Mouse (Mus musculus): ENCODE results near the gene Zfp14.
A peak's percentile ranks its signal among the peaks of the same experiment; 100 is the strongest.

The Zfp14 gene

DNA sequence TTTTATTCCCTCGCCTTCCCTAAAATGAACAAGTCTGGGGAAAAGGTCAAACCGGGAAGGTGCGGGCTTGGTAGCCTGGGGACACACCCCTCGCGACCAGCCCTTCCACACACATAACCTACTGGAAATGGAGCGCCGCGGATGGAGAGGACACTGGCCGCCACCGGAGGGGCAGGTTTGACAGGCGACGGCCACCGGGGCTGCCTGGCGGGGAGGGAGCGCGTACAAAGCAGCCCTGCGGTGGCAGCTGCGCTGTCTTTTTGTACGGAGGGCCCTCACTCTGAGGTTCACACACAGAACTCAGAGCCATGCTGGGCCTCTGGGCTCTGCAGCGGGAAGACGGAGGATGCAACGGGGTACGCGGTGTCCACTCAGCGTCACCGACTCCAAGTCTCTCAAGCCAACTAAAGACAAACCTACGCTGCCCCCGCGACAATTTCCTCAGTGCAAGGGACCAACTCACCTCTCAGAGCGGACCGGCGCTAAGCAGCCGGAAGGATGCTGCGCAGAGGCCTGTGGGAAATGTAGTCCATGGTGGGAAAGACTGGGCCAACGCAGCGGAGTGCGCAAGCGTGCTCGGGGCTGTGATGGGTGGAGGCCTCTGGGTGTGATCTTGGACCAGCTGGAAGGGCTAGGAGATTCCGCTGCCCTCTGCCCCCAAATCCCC is at the start of gene Zfp14:
Gene Zfp14 (minus strand): TSS at position 499 of the 667 bp plus-strand sequence.
- peak; percentile 89 to 90 for DNase-seq (ENCODE audit: low spot score in 2 of 2)

DNA sequence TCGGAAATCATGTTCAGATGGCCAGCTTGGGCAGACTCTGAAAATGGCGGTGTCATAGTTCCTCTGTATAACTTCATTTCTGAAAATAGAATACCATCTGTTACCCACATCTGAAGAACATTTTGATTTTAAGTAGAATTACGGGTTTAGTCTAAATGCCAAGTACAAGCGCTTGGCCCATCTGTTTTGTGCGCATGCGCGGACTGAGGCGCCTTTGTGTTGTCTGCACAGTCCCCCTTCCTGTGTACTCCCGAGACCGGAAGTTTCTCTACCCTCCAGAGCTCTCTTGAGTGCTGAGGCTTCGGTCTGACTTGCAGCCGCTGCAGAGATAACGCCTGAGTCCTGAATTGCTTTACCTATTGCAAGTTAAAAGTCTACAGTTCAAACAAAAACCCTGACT is 48.1 kb upstream of the Zfp14 start:
- peak; percentile 21 to 27 for DNase-seq (ENCODE audit: low spot score in 2 of 2)

DNA sequence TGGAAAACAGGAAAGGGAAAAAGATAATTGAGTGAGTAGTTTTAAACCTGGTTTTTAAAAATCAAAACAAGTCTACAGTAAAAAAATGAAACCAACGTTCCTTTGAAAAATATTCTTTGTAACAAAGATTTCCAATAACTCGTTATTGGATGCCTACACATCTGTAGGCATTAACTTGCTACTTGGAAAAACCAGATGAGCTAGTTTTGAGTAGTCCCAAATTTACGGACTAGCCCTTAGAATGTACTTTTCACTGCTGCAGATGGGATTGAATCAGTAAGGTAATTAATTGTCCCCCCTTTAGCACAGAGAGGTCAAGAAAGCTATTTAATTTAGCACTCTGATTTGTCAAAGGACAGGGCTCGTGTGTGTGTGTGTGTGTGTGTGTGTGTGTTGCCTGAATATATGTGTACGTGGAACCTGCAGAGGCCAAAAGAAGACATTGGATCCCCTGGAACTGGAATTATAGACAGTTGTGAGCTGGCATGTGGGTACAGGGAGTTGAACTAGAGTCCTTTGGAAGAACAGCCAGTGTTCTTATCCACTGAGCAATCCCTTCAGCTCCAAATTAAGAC is 44.5 kb upstream of the Zfp14 start:
- DNase-seq (ENCODE audit: low spot score in 2 of 2), result no peak

DNA sequence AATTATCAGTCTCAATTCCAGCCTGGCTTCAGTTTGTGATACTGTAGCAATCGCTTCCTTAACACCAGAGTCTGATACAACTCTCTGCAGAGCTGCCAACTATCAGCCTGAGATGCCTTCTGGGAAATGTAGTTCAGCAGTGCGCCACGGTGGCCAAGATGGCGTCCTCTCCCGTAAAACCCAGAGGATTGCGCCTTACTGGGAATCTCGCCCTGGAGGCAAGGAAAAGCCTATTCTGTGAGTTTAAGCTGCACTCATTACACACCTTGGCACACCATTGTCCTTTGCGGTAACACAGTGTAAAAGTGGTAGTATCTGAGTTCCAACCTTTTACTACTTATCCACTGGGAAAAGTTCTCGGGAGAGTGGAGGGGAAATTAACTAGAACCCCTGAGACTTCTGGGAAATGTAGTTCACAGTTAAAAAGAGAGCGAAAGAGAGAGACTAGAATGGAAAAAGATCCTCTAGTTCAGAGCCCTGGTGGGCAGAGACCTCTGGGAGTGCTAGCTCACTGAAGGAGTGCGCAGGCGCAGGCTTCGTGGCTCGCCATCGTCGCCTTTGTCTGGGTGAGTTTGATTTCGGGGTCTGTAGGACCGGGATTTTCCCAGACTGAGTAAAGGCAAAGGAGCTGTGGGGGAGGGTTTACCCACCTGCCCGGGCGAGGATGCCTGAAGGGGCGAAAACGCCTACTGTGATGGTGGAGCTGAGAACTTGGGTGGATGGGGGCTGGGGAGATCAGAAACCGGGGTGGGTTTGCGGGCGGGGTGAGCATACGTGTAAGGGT is 43.7 kb upstream of the Zfp14 start, which contains the start of gene Zfp260:
Gene Zfp260 (plus strand): TSS at position 132 of the 784 bp plus-strand sequence.
- peak; percentile 92 to 95 for DNase-seq (ENCODE audit: low spot score in 2 of 2)

DNA sequence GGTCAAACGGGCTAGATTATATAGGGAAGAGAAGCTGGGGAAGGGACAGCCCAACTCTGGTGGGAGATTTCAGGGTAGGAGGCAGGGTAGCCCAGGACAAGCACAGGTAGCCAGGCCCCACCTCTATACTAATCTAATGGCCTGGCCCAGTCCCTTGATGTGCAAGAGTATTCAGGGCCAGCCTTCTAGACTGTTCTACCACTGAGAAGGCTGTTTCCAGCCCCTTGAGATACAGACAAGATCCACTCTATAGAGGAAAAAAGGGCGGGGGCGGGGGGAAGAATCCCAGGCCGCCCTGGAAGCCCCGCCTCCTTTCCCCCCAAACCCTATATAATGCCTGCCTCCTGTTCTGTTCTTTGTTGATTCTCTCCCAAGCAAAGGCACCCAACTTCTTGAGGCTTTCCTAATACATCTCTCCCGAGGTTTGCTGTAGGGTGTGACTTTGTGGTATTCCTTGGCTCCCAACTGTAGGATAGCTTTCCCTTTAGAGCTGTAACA is 42.8 kb upstream of the Zfp14 start:
- DNase-seq (ENCODE audit: low spot score in 2 of 2), result no peak

DNA sequence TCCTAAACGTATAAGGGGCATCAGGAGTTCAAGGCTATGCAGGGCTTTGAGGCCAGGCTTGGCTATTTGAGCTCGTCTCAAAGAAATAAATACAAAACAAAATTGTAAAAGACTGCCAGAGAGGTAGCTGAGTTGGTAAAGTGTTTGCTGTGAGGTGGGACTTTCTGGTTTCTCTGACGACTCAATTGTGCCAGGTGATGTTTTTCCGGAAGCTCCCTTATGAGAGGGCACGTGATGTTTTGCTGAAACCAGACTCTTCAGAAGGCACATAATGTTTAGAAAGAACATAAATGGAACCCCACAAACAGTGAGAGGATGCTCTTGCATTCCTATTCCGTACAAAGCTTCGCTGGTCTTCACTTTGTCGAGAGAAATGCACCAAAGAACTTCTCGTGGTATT is 41.5 kb upstream of the Zfp14 start:
- DNase-seq (ENCODE audit: low spot score in 2 of 2), result no peak

DNA sequence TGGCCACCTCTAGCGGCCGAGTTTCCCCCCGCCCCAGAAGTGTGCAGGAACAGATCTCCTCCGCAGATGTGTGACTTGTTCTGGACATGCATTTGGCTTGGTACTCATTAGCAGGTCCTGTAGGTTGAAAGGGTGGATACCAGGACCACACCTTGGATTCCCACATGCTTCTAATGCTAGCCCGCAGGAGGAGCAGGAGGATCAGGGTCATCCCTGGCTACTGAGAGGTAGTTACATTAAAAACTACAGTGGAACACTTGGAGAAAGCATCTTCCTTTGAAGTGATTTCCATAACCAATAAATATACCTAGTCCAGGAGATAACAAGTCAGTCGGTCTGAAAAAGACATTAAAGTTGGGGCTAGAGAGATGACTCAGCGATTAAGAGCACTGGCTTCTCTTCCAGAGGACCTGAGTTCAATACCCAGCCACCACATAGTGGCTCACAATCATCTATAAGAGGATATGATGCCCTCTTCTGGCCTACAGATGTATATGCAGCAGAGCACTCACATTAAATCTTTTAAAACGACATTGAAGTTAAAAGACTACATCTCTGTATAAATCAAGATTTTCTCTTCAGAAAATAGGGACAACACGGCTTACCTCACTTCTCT is 39.9 kb upstream of the Zfp14 start:
- DNase-seq (ENCODE audit: low spot score in 2 of 2), result peak in 1 of 2 experiments; percentile 17

DNA sequence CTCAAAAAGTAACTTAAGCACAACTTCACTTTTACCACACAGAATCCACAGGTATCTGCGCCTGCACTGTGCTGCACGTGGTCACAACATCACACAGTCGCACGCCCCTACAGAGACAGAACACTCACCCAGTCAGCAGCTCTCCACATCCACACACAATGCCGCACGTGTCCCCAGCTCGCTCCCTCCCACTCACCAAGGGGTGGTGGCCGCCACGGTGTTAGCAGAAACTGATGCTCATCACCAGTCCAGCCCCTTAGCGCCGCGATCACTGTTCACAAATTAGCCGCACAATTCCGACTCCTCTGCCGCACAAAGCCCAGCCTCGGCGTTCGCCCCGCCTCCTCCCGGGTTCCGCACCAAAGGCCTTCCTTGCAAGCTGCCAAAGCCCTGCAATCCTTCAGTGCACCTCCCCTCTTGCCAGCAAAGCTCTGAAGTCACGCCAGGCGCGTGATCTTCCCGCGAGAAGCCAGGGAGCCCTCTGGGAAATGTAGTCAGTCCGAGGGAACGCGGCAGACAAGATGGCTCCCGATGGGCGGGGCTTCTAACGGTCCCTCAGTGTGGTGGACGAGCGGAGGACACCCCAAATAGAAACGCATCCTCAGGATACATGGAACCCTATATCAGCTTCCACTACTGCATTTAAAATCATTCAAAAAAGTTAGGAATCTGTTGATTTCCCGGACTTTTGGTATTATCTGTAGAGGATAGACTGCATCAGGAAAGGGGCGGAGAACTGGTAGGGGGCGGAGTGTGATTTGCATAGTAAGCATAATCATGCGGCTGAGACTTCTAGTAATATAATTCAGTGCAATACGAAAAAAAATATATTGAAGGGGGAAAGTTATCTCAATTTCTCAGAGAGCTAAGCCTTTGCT is 39.2 kb upstream of the Zfp14 start, which contains the start of the genes Gm26920 and Zfp566:
Gene Gm26920 (minus strand): TSS at position 319 of the 878 bp plus-strand sequence.
Gene Zfp566 (minus strand): TSS at position 436 of the 878 bp plus-strand sequence.
- DNase-seq (ENCODE audit: low spot score in 2 of 2), result peak; percentile 94 to 98

DNA sequence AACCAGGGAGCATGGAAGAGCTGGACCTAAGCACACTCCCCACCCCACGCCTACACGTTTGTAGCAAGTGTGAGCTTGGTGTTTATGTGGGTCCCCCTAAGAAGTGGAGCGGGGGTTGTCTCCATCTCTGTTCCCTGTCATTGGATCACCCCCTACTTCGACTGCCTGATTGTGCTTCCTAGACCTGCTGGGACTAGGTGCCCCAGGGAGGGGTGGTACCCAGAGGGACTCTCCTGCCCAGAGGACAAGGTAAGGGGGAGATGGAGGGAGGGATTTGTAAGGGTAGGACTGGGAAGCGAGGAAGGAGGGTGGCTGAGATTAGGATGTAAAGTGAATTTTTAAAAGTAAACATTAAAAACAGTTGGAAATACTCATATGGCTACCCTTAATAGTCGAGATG is 38.2 kb upstream of the Zfp14 start:
- no peak for DNase-seq (ENCODE audit: low spot score in 2 of 2)

DNA sequence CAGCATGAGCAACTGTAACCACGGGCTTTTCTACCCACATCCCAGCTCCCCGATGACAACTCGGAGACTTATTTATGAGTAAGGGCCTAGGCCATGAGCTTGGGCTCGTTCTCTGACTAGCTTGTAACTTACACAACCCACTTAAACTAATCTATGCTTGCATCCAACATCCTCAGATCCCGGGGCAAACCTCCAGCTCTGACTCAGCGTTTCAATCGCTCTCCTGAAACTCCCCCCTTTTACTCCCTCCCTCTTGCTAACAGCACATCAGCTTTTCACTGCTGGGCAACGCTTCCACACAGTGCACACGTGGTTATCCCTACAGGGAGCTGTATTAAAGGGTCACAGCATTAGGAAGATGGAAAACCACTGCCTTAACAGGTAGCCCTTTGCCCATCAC is 35.3 kb upstream of the Zfp14 start:
- no peak for DNase-seq (ENCODE audit: low spot score in 2 of 2)

DNA sequence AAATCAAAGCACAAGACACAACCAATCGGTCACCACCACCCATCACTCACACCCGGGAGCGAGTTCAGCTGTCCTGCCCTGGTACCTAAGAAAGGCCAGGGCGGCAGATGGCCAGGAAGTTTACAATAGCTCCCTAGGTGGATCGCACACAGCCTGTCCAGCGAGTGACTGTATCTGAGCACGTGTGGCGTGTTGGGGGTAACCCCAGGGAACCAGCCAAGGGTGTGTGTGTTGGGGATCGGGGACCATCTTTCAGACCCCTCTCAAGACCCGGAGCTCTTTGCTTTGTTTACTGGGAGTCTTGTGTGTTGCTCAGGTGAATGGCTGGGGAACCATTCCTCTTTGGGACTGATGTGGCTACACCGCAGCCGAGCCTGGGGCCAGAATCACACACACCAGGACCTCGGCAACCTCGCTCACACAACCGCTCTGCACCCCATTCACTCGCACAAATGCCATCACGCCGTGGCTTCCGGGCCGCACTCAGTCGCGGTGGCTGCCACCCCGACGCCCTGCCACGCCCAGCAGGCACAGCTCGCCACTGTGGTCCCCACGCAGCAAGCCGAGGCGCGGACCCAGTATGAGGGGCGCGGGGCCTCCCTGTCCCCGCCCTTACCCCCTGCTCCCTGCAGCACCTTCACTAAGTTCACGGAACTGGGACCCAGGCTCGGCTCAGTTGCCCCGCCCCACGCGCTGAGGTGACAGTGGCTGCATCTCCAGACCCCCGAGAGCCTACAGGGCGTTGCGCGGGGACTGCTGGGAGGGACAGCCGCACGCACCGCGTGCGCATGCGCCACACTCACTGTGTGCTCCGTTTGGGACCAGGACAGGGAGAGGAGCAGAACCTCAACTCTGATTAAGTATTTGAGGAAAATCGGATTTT is 21.2 kb upstream of the Zfp14 start, which contains the start of gene Zfp82:
Gene Zfp82 (minus strand): TSS at position 755 of the 883 bp plus-strand sequence.
- DNase-seq (ENCODE audit: low spot score in 2 of 2), result peak; percentile 80 to 81

DNA sequence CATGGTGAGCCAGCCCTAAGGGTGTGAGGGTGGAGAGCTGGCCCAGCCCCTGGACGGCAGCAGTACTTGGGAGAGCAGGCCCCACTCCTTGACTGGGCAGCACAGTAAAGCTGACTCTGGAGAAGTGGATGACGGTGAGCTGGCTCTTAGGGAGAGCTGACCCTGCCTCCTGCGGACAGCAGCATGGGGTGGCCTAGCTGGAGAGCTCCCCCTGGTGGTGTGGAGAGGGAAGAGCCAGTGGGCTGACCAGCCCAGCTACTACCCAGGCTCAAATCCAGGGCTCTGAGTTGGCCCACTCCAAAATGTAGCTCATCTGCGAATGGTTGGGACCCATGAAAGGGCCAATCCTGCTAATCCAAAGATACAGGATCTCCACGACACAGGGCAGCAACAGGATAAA is 13.4 kb upstream of the Zfp14 start:
- DNase-seq (ENCODE audit: low spot score in 2 of 2), result no peak

DNA sequence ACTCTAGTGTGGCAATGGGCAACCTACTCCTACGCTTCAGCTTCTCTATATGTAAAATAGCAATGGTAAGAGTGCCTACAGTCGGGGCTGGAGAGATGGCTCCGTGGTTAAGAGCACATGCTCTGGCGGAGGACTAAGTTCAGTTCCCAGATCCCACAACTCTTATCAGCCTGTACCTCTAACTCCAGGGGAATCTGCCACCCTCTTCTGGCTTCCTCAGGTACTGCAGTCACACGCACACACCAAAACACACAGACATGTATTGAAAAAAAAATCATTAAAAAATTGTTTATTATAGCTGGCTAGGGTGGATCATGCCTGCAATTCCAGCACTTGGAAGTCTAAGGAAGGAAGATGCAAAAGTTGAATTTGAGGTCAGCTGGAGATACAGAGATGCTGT is 11.3 kb upstream of the Zfp14 start:
- DNase-seq (ENCODE audit: low spot score in 2 of 2), result no peak

DNA sequence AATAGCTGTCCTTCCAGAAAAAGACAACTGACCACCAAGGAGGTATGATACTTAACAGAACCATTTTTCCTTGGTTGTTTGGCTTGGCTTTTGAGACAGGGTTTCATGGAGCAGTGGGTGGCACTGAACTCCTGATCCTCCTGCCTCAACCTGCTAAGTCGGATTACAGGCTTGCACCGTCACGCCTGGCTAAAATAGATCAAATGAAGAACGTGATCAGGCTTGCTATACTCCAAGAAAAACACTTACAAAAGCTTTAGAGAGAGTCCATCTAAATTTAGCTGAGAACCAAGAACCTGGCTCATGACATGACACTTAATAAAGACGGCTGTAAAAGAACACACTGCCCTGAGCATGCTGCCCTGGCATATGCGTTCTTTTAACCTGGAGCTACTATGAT is 9.2 kb upstream of the Zfp14 start:
- peak in 1 of 2 experiments; percentile 9 for DNase-seq (ENCODE audit: low spot score in 2 of 2)

DNA sequence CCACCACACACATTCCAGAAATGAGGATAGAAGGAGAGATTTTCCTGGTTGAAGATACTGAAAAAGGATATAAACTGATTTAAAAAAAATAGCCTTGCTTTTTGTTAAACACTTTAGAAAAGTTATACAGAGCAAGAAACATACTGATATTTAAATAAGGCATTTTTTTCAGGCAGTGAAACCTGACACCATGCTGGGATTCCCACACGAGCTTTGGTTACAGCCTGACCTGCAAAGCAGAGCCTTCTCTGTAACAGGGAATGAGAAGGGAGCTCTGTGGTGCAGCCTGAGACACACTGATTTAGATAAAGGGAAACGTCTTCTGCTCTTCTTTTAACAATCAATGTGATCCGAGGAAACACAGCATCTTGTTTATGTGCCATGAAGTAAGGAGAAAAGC is 2.4 kb upstream of the Zfp14 start:
- DNase-seq (ENCODE audit: low spot score in 2 of 2), result no peak

DNA sequence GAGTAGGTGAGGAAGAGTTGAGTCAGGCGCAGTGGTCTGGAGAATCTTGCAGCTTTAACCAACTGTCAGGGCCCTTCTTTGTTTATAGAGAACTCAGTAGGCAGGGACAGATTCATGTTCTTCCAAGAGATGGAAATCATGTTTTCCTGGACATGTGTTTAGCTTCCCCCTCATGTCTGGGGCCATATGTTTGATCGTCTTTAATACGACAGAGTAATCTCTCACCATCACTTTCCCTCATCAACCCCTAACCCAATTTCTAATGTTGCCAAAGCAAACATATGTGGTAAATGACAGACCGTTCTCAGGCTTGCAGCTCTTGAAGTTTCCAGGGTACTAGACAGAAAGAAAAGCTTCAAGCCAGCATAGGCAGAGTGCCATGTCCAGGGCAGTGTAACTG is 3.1 kb downstream of the Zfp14 start:
- no peak for DNase-seq (ENCODE audit: low spot score in 2 of 2)

DNA sequence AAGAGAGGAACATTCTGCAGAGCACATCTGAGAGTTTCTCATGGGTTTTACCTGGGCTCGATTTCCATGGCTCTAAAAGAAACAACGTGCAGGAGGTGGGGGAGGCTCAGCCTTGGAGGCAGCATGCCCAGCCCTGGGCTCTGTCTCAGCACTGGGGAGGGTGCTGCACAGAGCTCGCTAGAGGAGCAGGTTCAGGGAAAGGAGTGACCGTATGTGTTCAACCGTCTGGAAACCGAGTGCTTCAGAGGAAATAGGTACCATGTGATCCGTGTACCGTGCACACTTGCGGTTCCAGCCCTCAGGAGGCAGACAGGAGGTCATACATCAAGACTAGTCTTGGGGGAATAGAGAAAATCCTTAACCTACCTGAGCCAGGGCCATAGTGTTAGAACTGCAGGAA is 6.8 kb downstream of the Zfp14 start:
- no peak for DNase-seq (ENCODE audit: low spot score in 2 of 2)

DNA sequence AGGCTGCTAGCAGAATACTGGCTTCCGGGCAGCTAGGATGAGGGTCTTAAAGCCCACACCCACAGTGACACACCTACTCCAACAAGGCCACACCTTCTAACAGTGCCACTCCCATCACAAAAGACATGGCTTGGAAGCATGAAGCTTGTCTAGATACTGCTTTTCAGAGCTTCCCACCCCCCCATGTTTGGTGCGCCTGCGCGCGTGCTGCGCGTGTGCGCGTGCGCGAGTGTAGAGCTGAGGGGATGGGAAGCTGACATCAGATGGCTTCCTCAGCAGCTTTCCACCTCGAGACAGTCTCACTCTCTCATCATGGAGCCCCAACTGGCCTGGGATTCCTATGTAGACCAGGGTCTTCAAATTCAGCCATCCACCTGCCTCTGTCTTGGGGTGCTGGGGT is 16.8 kb downstream of the Zfp14 start:
- DNase-seq (ENCODE audit: low spot score in 2 of 2), result no peak

DNA sequence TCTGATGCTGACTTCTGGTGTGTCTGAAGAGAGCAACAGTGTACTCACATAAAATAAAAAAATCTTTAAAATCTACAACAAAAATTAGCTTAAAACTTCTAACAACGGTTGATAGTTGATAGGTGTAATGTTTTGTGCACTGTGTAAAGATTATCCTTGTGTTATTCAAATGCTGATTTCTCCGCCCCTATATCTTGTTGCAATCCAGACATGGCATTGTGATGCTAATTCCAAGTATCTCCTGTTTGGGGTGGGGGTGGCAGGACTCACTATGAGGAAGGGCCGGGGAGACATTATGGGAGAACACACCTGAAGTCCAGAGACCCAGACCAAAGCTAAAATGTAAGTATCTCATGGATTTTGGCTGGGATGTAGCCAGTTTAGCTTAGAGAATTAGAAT is 19.8 kb downstream of the Zfp14 start:
- DNase-seq (ENCODE audit: low spot score in 2 of 2), result no peak

DNA sequence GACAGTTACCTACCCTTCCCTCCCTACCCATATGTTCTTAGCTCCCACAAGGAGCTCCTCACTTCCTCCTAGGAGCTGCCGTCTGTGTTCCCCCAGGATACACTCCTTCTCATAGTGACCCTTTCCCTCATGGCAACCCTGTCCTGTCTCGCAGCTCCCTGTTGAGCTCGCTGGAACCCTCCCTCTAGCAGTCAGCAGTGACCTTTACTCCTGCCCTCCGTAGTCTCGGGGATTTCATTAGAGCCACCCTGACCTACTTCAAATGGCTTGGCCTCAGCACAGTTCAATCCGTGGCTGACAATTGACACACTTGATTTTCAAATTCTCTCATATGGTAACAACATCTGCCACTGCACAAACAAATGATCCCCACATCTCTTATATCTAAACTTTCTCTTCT is 20.5 kb downstream of the Zfp14 start:
- DNase-seq (ENCODE audit: low spot score in 2 of 2), result no peak

Measured in heart, adult 9 months (tissue).